Mouse (Mus musculus) C2C12 (cell line): ENCODE data around the gene Prdm1.

Source experiments
- CEBPB ChIP-seq: IDR thresholded peaks from one replicate; pipeline ENCODE4 v1.6.1; 2011; ENCODE audit warnings: low read depth, mild to moderate bottlenecking, control low read depth, moderate library complexity
- CTCF ChIP-seq: IDR thresholded peaks from one replicate; pipeline ENCODE4 v1.5.1; 2011; ENCODE audit not compliant: control insufficient read depth, insufficient read depth, insufficient read length
- MYOG ChIP-seq: IDR thresholded peaks from one replicate; pipeline ENCODE4 v1.6.1; 2011; ENCODE audit not compliant: control insufficient read depth, insufficient read length; ENCODE audit errors: extremely low read depth
- USF1 ChIP-seq: IDR thresholded peaks from one replicate; pipeline ENCODE4 v1.6.1; 2011; ENCODE audit warnings: low read depth, mild to moderate bottlenecking, control low read depth, moderate library complexity

- TF ChIP-seq CTCF (no peak), CEBPB (no peak), USF1 (no peak), MYOG (no peak)
Observed at GRCm38 (mm10) chr10:44425013-44425412, 103.3 kb downstream of the Prdm1 start.
